Mouse (Mus musculus) hindbrain, embryonic 12.5 days (tissue): ENCODE data around the gene Gm49318. TPM values are rescaled to one million over a fixed set of nuclear protein-coding genes. Genes with fewer than 3 reads are reported as not detected.

Experiments
- ATAC-seq: fragments of 200-750 bp; cut with Nextera tagmentation; 2 replicates; pipeline ENCODE4 v1.8.0; 2017; ENCODE audit warnings: moderate TSS enrichment; ENCODE audit not compliant: low FRiP score
- H3K27ac ChIP-seq: fragments of 300-500 bp; sonication (generic); 2 replicates; pipeline ENCODE4 v1.5.1; 2016; ENCODE audit warnings: mild to moderate bottlenecking
- H3K27me3 ChIP-seq: fragments of 300-500 bp; sonication (generic); 2 replicates; pipeline ENCODE4 v1.6.1; 2016; ENCODE audit warnings: mild to moderate bottlenecking
- H3K36me3 ChIP-seq: fragments of 300-500 bp; sonication (generic); 2 replicates; pipeline ENCODE4 v1.6.1; 2016; ENCODE audit warnings: mild to moderate bottlenecking
- H3K4me1 ChIP-seq: fragments of 300-500 bp; sonication (generic); 2 replicates; pipeline ENCODE4 v1.6.1; 2016
- H3K4me2 ChIP-seq: fragments of 300-500 bp; sonication (generic); replicated peaks from 2 replicates; pipeline ENCODE4 v1.6.1; 2016; ENCODE audit warnings: mild to moderate bottlenecking
- H3K4me3 ChIP-seq: fragments of 300-500 bp; sonication (generic); 2 replicates; pipeline ENCODE4 v1.5.1; 2016; ENCODE audit warnings: mild to moderate bottlenecking
- H3K9ac ChIP-seq: fragments of 300-500 bp; sonication (generic); 2 replicates; pipeline ENCODE4 v1.6.1; 2016; ENCODE audit warnings: mild to moderate bottlenecking, moderate library complexity
- H3K9me3 ChIP-seq: fragments of 300-500 bp; sonication (generic); replicated peaks from 2 replicates; pipeline ENCODE4 v1.6.1; 2016; ENCODE audit warnings: mild to moderate bottlenecking
- WGBS: fragments of 180-500 bp; shearing (Covaris S2); methylation state at CpG from one replicate; pipeline ENCODE4 v1.1.7; 2016; 5-methylcytosine and 5-hydroxymethylcytosine counted together
- microRNA-seq: library from miRNA; unstranded; fragments of <30 nt; microRNA quantifications from one replicate; pipeline ENCODE4, GENCODE M21; 2017
- polyA plus RNA-seq: library from polyadenylated mRNA; unstranded; fragments of >200 nt; fragmentation: Nextera tagmentation; extraction: Ambion mirVana; gene quantifications from 2 replicates; pipeline ENCODE4 v1.2.1, GENCODE M21; 2016

Gene Gm49318
- polyA plus RNA-seq, 1 experiment from 2014 or later = not detected

DNA sequence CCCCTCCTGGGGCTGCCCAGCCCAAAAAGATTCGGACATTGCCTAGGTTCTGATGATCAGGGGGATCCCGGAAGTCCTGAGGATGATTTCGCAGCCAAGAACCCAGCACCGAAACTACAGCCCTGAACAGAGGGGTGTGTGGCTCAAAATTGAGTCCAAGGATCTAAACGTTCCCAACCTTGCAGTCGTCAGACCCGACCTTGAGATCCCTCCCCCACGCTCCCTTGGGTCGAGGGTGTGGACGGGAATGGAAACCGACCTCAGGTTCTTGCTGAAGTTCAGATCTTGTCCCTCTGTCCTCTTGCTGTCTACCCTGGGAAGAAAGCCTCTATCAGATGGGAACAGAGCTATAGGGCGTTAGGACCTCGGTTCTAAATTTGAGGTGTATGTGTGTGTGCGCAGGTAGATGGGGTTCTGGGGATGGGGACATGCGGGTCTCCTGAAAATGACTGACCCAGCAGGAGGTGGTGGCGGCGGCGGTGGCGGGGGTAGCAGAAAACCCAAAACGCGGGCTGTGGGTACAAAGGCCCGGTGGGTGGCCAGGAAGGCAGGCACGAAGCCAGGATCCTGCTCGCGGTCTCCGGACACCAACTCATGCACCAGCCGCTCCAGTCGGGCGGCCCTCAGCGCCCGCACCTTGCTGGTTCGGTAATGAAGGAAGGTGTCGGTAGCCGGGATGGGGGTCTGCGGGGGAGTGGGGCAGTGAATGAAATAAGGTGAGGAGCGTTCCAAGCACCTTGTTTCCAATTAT, 83.3 kb downstream of the Gm49318 start:
- no peak overlapping the region for H3K27ac ChIP-seq
- no peak for ATAC-seq
- no peaks in the 10 kb centered on the region for H3K9me3 ChIP-seq
- H3K4me3 ChIP-seq = peak overlapping the region; percentile 37; the same call in 1 of the 2 replicates
- H3K4me2 ChIP-seq = peak overlapping the region; percentile 60
- H3K27me3 ChIP-seq = peaks cover 87% of the 10 kb centered on the region
- H3K9ac ChIP-seq = no peak overlapping the region
- no peaks in the 10 kb centered on the region for H3K36me3 ChIP-seq
- 7% methylated on average over 36 of the region's 36 CpGs for WGBS
- H3K4me1 ChIP-seq = peaks cover 26% of the 10 kb centered on the region

Small RNA genes within 50 kb of the gene (microRNA-seq; reads per million reads assigned to microRNA genes)
- not detected for gene Mir7084

Other genes with a start within 250 kb of the Gm49318 start
- gene Angptl8, start 235.7 kb downstream of the Gm49318 start, polyA plus RNA-seq = 0.26 and 1.1 TPM in 2 replicates
- 21.6 and 24.4 TPM in 2 replicates for gene Dock6, start 218.6 kb downstream of the Gm49318 start, polyA plus RNA-seq
- 15.5 and 16.3 TPM in 2 replicates for gene Rab3d, start 153.1 kb downstream of the Gm49318 start, polyA plus RNA-seq
- 8.8 and 9.2 TPM in 2 replicates for gene Ccdc159, start 143.8 kb downstream of the Gm49318 start, polyA plus RNA-seq
- gene Tmem205, start 143.7 kb downstream of the Gm49318 start, polyA plus RNA-seq = 37.0 and 37.5 TPM in 2 replicates
- 48.3 and 54.9 TPM in 2 replicates for gene Plppr2, start 134.2 kb downstream of the Gm49318 start, polyA plus RNA-seq
- 7.2 and 9.5 TPM in 2 replicates for gene Swsap1, start 115.5 kb downstream of the Gm49318 start, polyA plus RNA-seq
- 4.3 TPM in 2 replicates for gene Epor, start 107.8 kb downstream of the Gm49318 start, polyA plus RNA-seq
- 1.9 TPM in 2 replicates for gene Rgl3, start 81.8 kb downstream of the Gm49318 start, polyA plus RNA-seq
- gene Ccdc151, start 68.6 kb downstream of the Gm49318 start, polyA plus RNA-seq = 4.1 and 4.7 TPM in 2 replicates
- 106 and 108 TPM in 2 replicates for gene Prkcsh, start 68.5 kb downstream of the Gm49318 start, polyA plus RNA-seq
- 62.6 and 62.9 TPM in 2 replicates for gene Elavl3, start 19.2 kb downstream of the Gm49318 start, polyA plus RNA-seq
- 16.4 and 20.4 TPM in 2 replicates for gene Zfp653, start 117 bp upstream of the Gm49318 start, polyA plus RNA-seq
- gene Ecsit, start 14.2 kb upstream of the Gm49318 start, polyA plus RNA-seq = 37.1 and 40.0 TPM in 2 replicates
- gene Cnn1, start 28.0 kb upstream of the Gm49318 start, polyA plus RNA-seq = 1.9 and 3.1 TPM in 2 replicates
- gene Elof1, start 45.9 kb upstream of the Gm49318 start, polyA plus RNA-seq = 161 and 177 TPM in 2 replicates
- gene Acp5, start 64.5 kb upstream of the Gm49318 start, polyA plus RNA-seq = 8.3 and 9.8 TPM in 2 replicates
- 58.8 and 65.6 TPM in 2 replicates for gene Pigyl, start 85.6 kb upstream of the Gm49318 start, polyA plus RNA-seq
- gene Zfp872, start 116.8 kb upstream of the Gm49318 start, polyA plus RNA-seq = 0.26 TPM in 1 of 2 replicates, not detected in the other
- 10.5 and 11.5 TPM in 2 replicates for gene Zfp809, start 154.5 kb upstream of the Gm49318 start, polyA plus RNA-seq
- 6.5 and 6.9 TPM in 2 replicates for gene Zfp599, start 188.6 kb upstream of the Gm49318 start, polyA plus RNA-seq
- gene Zfp810, start 236.4 kb upstream of the Gm49318 start, polyA plus RNA-seq = 39.0 and 40.3 TPM in 2 replicates